Mouse (Mus musculus) cerebellum, adult 2 months (tissue): ENCODE results near the gene Scnn1b. TPM values are rescaled to one million over a fixed set of nuclear protein-coding genes. Genes with fewer than 3 reads are reported as not detected.

Source experiments
- DNase-seq, 2 experiments: peaks; one replicate each; pipeline ENCODE4 v3.0.0; 2021
- H3K27ac ChIP-seq: fragments of 200-500 bp; 2 replicates; pipeline ENCODE4 v1.5.1; 2012; ENCODE audit warnings: low read length, control low read depth, inconsistent platforms; ENCODE audit not compliant: insufficient read depth
- H3K27me3 ChIP-seq: fragments of 200-500 bp; 2 replicates; pipeline ENCODE4 v1.6.1; 2012; ENCODE audit warnings: inconsistent platforms, mild to moderate bottlenecking, low read length, moderate library complexity; ENCODE audit not compliant: control insufficient read depth, insufficient read depth
- H3K4me1 ChIP-seq: fragments of 200-500 bp; 2 replicates; pipeline ENCODE4 v1.6.1; 2011; ENCODE audit warnings: low read length; ENCODE audit not compliant: control insufficient read depth, insufficient read depth
- H3K4me3 ChIP-seq: fragments of 200-500 bp; replicated peaks from 2 replicates; pipeline ENCODE3; 2011; ENCODE audit warnings: mild to moderate bottlenecking, low read depth, low read length, control low read depth; ENCODE audit not compliant: insufficient read depth
- CTCF ChIP-seq: fragments of 200-500 bp; IDR thresholded peaks from 2 replicates; pipeline ENCODE4 v1.5.1; 2011; ENCODE audit warnings: low read depth, mild to moderate bottlenecking, control low read depth, low read length, moderate library complexity, borderline replicate concordance; ENCODE audit not compliant: insufficient read depth
- POLR2A ChIP-seq: fragments of 200-500 bp; IDR thresholded peaks from 2 replicates; pipeline ENCODE4 v1.6.1; 2011; ENCODE audit warnings: low read length, control low read depth, borderline replicate concordance; ENCODE audit not compliant: insufficient read depth
- WGBS: fragments of 180-500 bp; shearing (Covaris S2); methylation state at CpG from one replicate; pipeline ENCODE4 v1.1.7; 2018; 5-methylcytosine and 5-hydroxymethylcytosine counted together
- polyA plus RNA-seq: library from polyadenylated mRNA; depleted of rRNA; stranded (reverse); fragments of >200 nt; gene quantifications from 2 replicates; pipeline ENCODE4 v1.2.3, GENCODE M21; 2012

Scnn1b gene
- polyA plus RNA-seq, 1 experiment: 1.5 TPM

- Histone ChIP-seq H3K27me3 (no peaks in the 10 kb centered on the region), H3K4me1 (no peaks in the 10 kb centered on the region; the same call in 1 of the 2 replicates), H3K4me3 (no peak overlapping the region), H3K27ac (no peak overlapping the region; the same call in 1 of the 2 replicates)
- 65% methylated on average over 13 of the region's 13 CpGs for WGBS
- TF ChIP-seq POLR2A (no peak), CTCF (no peak)
- DNase-seq: peak in 1 of 2 experiments; percentile 42
Measured at GRCm38 (mm10) chr7:121890636-121891360, 26.0 kb downstream of the Scnn1b start.

DNA sequence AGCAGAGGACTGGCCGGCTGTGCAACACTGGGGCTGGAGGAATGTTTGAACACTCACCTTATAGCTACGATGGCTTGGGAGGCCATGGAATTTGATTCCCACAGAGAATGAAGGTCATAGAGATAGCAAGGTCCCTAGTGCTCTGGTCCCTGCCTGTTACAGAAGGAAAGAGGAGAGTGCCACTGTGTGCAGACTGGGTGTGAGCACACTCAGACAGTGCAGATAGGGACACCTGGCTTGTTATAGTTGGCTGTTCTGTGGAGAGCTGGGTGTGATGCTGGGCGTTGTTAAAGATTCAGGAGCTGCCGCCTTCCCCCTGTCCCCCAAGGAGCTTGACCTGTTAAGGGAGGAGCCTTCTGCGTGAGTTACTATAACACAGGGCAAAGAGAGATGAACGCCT, 31.9 kb downstream of the Scnn1b start:
- WGBS: 65% methylated on average over 6 of the region's 6 CpGs
- DNase-seq: no peak
- H3K27ac ChIP-seq: no peak overlapping the region
- peaks cover 4% of the 10 kb centered on the region; the same call in 1 of the 2 replicates for H3K4me1 ChIP-seq
- H3K27me3 ChIP-seq: no peaks in the 10 kb centered on the region
- TF ChIP-seq CTCF: no peak
- TF ChIP-seq POLR2A: no peak
- no peak overlapping the region for H3K4me3 ChIP-seq

GRCm38 (mm10) chr7:121899311-121899710, 34.5 kb downstream of the Scnn1b start:
- Histone ChIP-seq H3K4me1 (peaks cover 4% of the 10 kb centered on the region; the same call in 1 of the 2 replicates), H3K27me3 (no peaks in the 10 kb centered on the region), H3K4me3 (no peak overlapping the region), H3K27ac (no peak overlapping the region)
- peak; percentile 59 to 77 for DNase-seq
- TF ChIP-seq CTCF: peak; percentile 73
- no peak for TF ChIP-seq POLR2A
- WGBS: 16% methylated on average over 14 of the region's 14 CpGs

DNA sequence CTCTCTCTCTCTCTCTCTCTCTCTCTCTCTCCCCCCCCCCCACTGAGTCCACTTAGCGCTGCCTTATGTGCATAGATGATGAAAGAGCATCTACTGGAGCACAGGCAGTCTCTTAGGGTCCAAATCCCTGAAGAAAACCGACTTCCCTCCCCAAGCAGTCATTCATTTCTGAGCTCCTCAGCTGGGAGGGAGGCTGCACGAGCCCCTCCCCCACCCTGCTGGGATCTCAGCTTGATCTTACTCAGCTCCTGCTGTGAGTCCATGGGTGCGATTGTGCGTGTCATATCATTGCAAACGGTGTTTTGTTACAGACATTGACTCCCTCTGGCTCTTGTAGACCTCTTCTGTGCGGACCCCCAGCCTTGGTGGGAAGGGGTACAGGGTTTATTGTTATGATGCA, 35.1 kb downstream of the Scnn1b start:
- DNase-seq: no peak
- H3K27me3 ChIP-seq: no peaks in the 10 kb centered on the region
- H3K27ac ChIP-seq: peak overlapping the region; percentile 47; the same call in 1 of the 2 replicates
- H3K4me1 ChIP-seq: peaks cover 4% of the 10 kb centered on the region; the same call in 1 of the 2 replicates
- TF ChIP-seq POLR2A (no peak), CTCF (no peak)
- WGBS: 22% methylated on average over 7 of the region's 7 CpGs
- H3K4me3 ChIP-seq: peak overlapping the region; percentile 31

- 62% methylated on average over 8 of the region's 8 CpGs for WGBS
- H3K4me3 ChIP-seq: no peak overlapping the region
- no peak for DNase-seq
- H3K27me3 ChIP-seq: no peaks in the 10 kb centered on the region
- peaks cover 14% of the 10 kb centered on the region for H3K4me1 ChIP-seq
- no peak overlapping the region for H3K27ac ChIP-seq
- no peak for TF ChIP-seq POLR2A
- TF ChIP-seq CTCF: no peak
Measured at GRCm38 (mm10) chr7:121902757-121903411, 38.0 kb downstream of the Scnn1b start.

DNA sequence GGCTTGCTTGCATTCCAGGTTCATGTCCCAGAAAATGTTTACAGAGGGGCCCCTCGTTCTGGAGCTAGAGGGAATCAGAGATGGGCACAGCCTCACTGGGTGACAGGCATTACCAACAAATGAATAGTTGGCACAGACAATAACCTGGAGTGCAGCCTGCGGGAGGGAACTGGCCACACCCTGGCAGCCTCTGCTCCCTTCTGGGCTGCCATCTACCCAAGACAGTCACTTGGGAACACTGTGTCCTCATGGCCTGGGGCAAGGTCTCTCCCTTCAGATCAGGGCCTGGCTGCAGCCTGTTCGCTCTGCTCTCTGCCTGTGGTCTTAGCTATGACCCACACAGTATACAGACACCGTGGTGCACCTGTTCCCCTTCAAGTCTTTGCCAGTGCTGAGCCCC, 42.0 kb downstream of the Scnn1b start:
- Histone ChIP-seq H3K27ac (no peak overlapping the region), H3K27me3 (no peaks in the 10 kb centered on the region), H3K4me3 (no peak overlapping the region), H3K4me1 (peaks cover 10% of the 10 kb centered on the region)
- TF ChIP-seq CTCF: no peak
- no peak for TF ChIP-seq POLR2A
- WGBS: 41% methylated on average over 4 of the region's 4 CpGs
- DNase-seq: peak in 1 of 2 experiments; percentile 22

GRCm38 (mm10) chr7:121912250-121912649, 47.4 kb downstream of the Scnn1b start:
- TF ChIP-seq CTCF (no peak), POLR2A (no peak)
- no peak overlapping the region for H3K4me3 ChIP-seq
- H3K4me1 ChIP-seq: no peaks in the 10 kb centered on the region; the same call in 1 of the 2 replicates
- WGBS: 71% methylated on average over 8 of the region's 8 CpGs
- DNase-seq: no peak
- no peaks in the 10 kb centered on the region for H3K27me3 ChIP-seq
- no peak overlapping the region for H3K27ac ChIP-seq

DNA sequence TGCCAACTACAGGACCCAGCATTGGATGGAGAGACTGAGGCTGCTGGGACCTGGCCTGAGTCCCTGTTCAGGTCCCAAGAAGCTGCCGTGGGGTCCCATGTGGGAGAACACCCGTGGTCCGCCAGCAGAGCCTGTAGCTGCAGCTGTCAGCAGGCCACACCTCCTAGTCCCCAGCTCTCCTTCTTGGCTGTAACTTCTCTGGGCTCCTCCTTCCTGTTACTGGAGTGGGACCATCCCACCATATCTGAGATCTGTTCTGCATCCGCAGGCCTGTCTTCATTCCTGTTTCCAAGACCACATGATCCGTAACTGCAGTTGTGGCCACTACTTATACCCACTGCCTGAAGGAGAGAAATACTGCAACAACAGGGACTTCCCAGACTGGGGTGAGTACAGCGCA, 49.1 kb downstream of the Scnn1b start:
- Histone ChIP-seq H3K4me3 (no peak overlapping the region), H3K27ac (no peak overlapping the region), H3K27me3 (no peaks in the 10 kb centered on the region), H3K4me1 (no peaks in the 10 kb centered on the region)
- TF ChIP-seq POLR2A: no peak
- TF ChIP-seq CTCF: no peak
- 55% methylated on average over 6 of the region's 6 CpGs for WGBS
- no peak for DNase-seq
